Mouse (Mus musculus) adrenal gland, postnatal 25 days (tissue): ENCODE measurements around the gene Gm3633. TPM values are rescaled to one million over a fixed set of nuclear protein-coding genes. Genes with fewer than 3 reads are reported as not detected.
"Not testable (repeated sequence)": the region's sequence is repeated elsewhere in the genome, so short reads cannot be mapped to it uniquely, and the experiment has no call there.

Experiments
- DNase-seq: peaks from one replicate; pipeline ENCODE4 v3.0.0; 2021; ENCODE audit warnings: mixed read lengths
- long read RNA-seq: library from polyadenylated mRNA; stranded (forward); transcript quantifications from one replicate; pipeline ENCODE4 v2.0.0, GENCODE M21; 2021
- microRNA-seq, 2 experiments: library from miRNA; unstranded; fragments of <30 nt; microRNA quantifications; one replicate each; pipeline ENCODE4 v1.2.0; 2021
- total RNA-seq: library from RNA; stranded (reverse); gene quantifications from 2 replicates; pipeline ENCODE4 v1.2.3, GENCODE M21; 2021

The Gm3633 gene
- total RNA-seq = not detected in 2 replicates
- long read RNA-seq = 0 reads

DNA sequence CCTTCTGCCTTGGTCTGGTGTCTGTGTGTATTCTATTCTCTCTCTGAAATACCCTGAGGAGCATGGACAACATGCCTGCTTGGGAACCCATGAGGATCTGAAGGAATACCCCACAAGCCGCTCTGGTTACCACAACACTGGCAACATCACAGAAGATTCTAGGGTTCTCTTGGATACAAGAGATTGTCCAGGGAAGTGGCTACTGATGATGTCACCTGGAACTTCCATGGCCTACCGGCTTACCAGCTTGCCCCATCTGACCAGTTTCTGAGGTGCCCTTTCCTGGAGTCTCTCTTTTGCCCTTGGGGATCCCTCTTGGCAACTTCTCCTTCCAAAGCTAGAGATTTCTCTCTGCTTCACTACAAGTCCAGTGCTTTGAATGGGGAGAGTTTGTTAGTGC, at the start of gene Gm3633:
Gm3633 (minus strand) TSS at position 101 of the 400 bp plus-strand sequence.
- DNase-seq = not testable (repeated sequence)

DNA sequence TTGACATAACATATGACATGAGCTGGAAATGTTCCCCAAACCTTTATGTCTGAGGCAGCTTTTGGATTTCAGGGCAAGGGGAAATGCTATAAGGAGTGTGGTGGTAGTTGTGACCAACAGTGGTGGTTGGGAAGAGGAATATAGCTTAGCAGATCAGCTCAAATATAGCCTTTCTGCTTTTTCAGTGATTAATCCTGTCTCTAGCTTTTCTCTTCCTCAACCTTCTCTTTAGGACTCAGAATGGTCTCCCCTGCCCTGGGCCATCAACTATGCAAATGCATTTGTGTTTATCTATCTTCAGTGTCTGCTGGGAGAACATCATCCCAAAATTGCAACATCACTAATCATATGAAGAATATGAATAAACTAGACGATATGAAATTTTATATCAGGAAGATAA, 13.9 kb upstream of the Gm3633 start, which contains the start of gene Gm10378:
Gm10378 (plus strand) TSS at position 301 of the 400 bp plus-strand sequence.
- not testable (repeated sequence) for DNase-seq

DNA sequence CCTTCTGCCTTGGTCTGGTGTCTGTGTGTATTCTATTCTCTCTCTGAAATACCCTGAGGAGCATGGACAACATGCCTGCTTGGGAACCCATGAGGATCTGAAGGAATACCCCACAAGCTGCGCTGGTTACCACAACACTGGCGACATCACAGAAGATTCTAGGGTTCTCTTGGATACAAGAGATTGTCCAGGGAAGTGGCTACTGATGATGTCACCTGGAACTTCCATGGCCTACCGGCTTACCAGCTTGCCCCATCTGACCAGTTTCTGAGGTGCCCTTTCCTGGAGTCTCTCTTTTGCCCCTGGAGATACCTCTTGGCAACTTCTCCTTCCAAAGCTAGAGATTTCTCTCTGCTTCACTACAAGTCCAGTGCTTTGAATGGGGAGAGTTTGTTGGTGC, 41.9 kb downstream of the Gm3633 start, which contains the start of gene Gm17124:
Gm17124 (minus strand) TSS at position 101 of the 400 bp plus-strand sequence.
- not testable (repeated sequence) for DNase-seq

Small RNA genes lying within 50 kb of the gene (microRNA-seq; reads per million reads assigned to microRNA genes)
- gene Gm23620 = 0 reads per million in 2 experiments
- 0 reads per million in 2 experiments for gene Gm25228

Other genes with a start within 250 kb of the Gm3633 start
- not detected in 2 replicates for gene Gm8005, start 202.2 kb downstream of the Gm3633 start, total RNA-seq
- gene Gm8011, start 178.0 kb downstream of the Gm3633 start, total RNA-seq = not detected in 2 replicates
- not detected in 2 replicates for gene Gm8020, start 139.6 kb downstream of the Gm3633 start, total RNA-seq
- not detected in 2 replicates for gene Gm8024, start 117.6 kb downstream of the Gm3633 start, total RNA-seq
- gene Gm17124, start 42.0 kb downstream of the Gm3633 start, total RNA-seq = not detected in 2 replicates
- gene Gm10378, start 14.0 kb upstream of the Gm3633 start, total RNA-seq = not detected in 2 replicates
- not detected in 2 replicates for gene Gm3015, start 126.9 kb upstream of the Gm3633 start, total RNA-seq
- not detected in 2 replicates for gene Gm10377, start 156.1 kb upstream of the Gm3633 start, total RNA-seq
- gene Gm21977, start 211.6 kb upstream of the Gm3633 start, total RNA-seq = not detected in 2 replicates